20 mouse cellular contexts compared by ENCODE assay signal in the genomic region with DNA sequence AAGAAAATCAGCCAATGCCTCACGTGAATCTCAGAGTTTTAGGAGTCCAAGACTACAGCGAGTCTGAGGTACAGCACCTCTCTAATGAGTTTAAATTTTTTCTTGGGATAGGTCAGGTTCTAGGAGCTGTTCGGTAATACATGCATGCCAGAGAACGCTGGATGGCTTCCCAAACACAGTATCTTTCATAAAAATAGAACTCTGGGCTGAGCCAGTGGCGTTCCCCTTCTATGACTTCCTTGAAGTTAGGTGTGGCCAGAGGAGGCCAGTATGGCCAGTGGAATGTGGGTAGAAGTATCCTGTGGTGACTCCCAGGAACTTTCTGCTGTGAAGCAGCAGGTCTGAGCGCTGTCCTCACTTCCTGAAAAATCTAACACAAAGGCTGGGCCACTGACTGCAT.
DNase-seq lines count a peak whose midpoint lies in the region; ATAC-seq lines count a peak whose summit lies in the region.
"Had no signal": no experiment of that assay in that cellular context is flagged by ENCODE, and none has a peak within 500 bp of the region (broad histone marks: within the 10 kb centered on the region; RNA-seq: fewer than 3 reads in every experiment).

No protein-coding gene starts in this region.

- H3K9ac ChIP-seq in kidney, embryonic 16.5 days (replicated peaks; ENCODE audit: low read length): no peak overlapping the region
- no peak overlapping the region for H3K9ac ChIP-seq in intestine, embryonic 15.5 days
- H3K9ac ChIP-seq: forebrain, embryonic 15.5 days; lung, embryonic 14.5 days; midbrain, embryonic 13.5 days; neural tube, embryonic 13.5 days had no signal

- no peak overlapping the region for H3K27ac ChIP-seq in kidney, embryonic 16.5 days (ENCODE audit: low read length)
- peak overlapping the region; percentile 74 for H3K27ac ChIP-seq in intestine, embryonic 15.5 days
- no peak overlapping the region for H3K27ac ChIP-seq in hindbrain, embryonic 10.5 days
- H3K27ac ChIP-seq: forebrain, embryonic 15.5 days; limb, embryonic 10.5 days; midbrain, embryonic 13.5 days; neural tube, embryonic 13.5 days had no signal

- H3K36me3 ChIP-seq in kidney, embryonic 16.5 days (ENCODE audit: insufficient read depth, low read length): no peaks in the 10 kb centered on the region
- H3K36me3 ChIP-seq in intestine, embryonic 15.5 days: no peaks in the 10 kb centered on the region
- H3K36me3 ChIP-seq in hindbrain, embryonic 10.5 days: no peaks in the 10 kb centered on the region
- H3K36me3 ChIP-seq: forebrain, embryonic 15.5 days; limb, embryonic 10.5 days; midbrain, embryonic 13.5 days; neural tube, embryonic 13.5 days had no signal

- no peaks in the 10 kb centered on the region for H3K4me1 ChIP-seq in kidney, embryonic 16.5 days (ENCODE audit: insufficient read depth, low read length)
- 0 out of 2 replicates have a peak, but pooled peaks cover 6% of the 10 kb centered on the region for H3K4me1 ChIP-seq in intestine, embryonic 15.5 days (replicated peaks)
- H3K4me1 ChIP-seq in hindbrain, embryonic 10.5 days (replicated peaks): no peaks in the 10 kb centered on the region
- H3K4me1 ChIP-seq: forebrain, embryonic 15.5 days; limb, embryonic 10.5 days; midbrain, embryonic 13.5 days; neural tube, embryonic 13.5 days had no signal

- peak; percentile 24 for DNase-seq in kidney, adult 18-20 months
- DNase-seq in 3134 (ENCODE audit: extremely low read depth, insufficient read length, low spot score): peak; percentile 30
- peak; percentile 50 to 52 for DNase-seq in heart, adult 9 months (ENCODE audit: low spot score in 2 of 2)
- no peak for DNase-seq in hindbrain, embryonic 10.5 days (ENCODE audit: low spot score)
- DNase-seq: adrenal gland, adult 8-10 months; cerebellum, adult 9-10 months; gastrocnemius, postnatal 25 days; layer of hippocampus, adult 9-11 months; lung, embryonic 14.5 days; spleen, adult 18-20 months; thymus, postnatal 36 days had no signal

- H3K4me2 ChIP-seq in kidney, embryonic 16.5 days (replicated peaks; ENCODE audit: low read depth, low read length): no peak overlapping the region
- H3K4me2 ChIP-seq in intestine, embryonic 15.5 days (replicated peaks): no peak overlapping the region
- H3K4me2 ChIP-seq: forebrain, embryonic 15.5 days; liver, embryonic 11.5 days; lung, embryonic 14.5 days; midbrain, embryonic 13.5 days; neural tube, embryonic 13.5 days had no signal

- H3K9me3 ChIP-seq in kidney, embryonic 16.5 days (ENCODE audit: low read length): no peaks in the 10 kb centered on the region
- no peaks in the 10 kb centered on the region for H3K9me3 ChIP-seq in intestine, embryonic 15.5 days
- no peaks in the 10 kb centered on the region for H3K9me3 ChIP-seq in hindbrain, embryonic 10.5 days
- H3K9me3 ChIP-seq: forebrain, embryonic 15.5 days; limb, embryonic 10.5 days; midbrain, embryonic 13.5 days; neural tube, embryonic 13.5 days had no signal

- ATAC-seq in kidney, embryonic 16.5 days (ENCODE audit: low FRiP score, low TSS enrichment): no peak
- ATAC-seq in intestine, embryonic 15.5 days: peak; percentile 42
- ATAC-seq in activated CD4-positive, CD25-positive, alpha-beta regulatory T cell, adult 4 months: no peak
- ATAC-seq: forebrain, embryonic 15.5 days; hindbrain, embryonic 16.5 days; midbrain, embryonic 13.5 days had no signal

- H3K4me3 ChIP-seq in kidney, embryonic 16.5 days (ENCODE audit: low read length): no peak overlapping the region
- H3K4me3 ChIP-seq in intestine, embryonic 15.5 days (replicated peaks): no peak overlapping the region
- no peak overlapping the region for H3K4me3 ChIP-seq in hindbrain, embryonic 10.5 days
- H3K4me3 ChIP-seq: forebrain, embryonic 15.5 days; limb, embryonic 10.5 days; midbrain, embryonic 13.5 days; neural tube, embryonic 13.5 days had no signal

- WGBS in kidney, embryonic 16.5 days: 82% methylated on average over 6 of the region's 6 CpGs
- WGBS in intestine, embryonic 15.5 days: 82% methylated on average over 6 of the region's 6 CpGs
- WGBS in hindbrain, embryonic 10.5 days: 92% methylated on average over 6 of the region's 6 CpGs

- H3K27me3 ChIP-seq in kidney, embryonic 16.5 days (ENCODE audit: insufficient read depth, low read length): no peaks in the 10 kb centered on the region
- H3K27me3 ChIP-seq in intestine, embryonic 15.5 days (replicated peaks): no peaks in the 10 kb centered on the region
- H3K27me3 ChIP-seq in hindbrain, embryonic 10.5 days (ENCODE audit: insufficient read depth, poor library complexity, severe bottlenecking): no peaks in the 10 kb centered on the region
- H3K27me3 ChIP-seq: forebrain, embryonic 15.5 days; midbrain, embryonic 13.5 days; neural tube, embryonic 13.5 days had no signal
